Mouse (Mus musculus): ENCODE measurements at regions not wholly inside any gene's neighbourhood (a gene's known extent, or its start where the extent isn't known, plus 50 kb on each side); places are given as distances from the start of the nearest gene placed in this dataset.
"Not testable (repeated sequence)": the region's sequence is repeated elsewhere in the genome, so short reads cannot be mapped to it uniquely, and the experiment has no call there.

DNA sequence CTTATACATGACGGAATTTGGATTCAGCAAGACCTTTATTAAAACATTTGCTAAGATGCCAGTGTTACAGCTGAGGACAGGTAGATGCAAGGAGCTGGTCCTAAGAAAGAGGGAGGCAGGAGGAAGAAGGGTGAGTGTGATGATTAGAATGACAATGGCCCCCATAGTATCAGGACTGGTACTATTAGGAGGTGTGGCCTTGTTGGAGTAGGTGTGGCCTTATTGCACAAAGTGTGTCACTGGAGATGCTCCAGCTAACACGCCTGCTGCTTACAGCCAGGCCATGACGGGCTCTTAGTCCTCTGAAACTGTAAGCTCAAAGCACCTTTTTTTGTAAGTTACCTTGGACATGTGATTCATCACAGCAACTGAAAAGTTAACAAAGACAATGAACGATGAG is 82.0 kb downstream of the Rassf10 start:
- Histone ChIP-seq H3K27ac (ENCODE audit: low read length) (no peak overlapping the region), H3K36me3 (ENCODE audit: control insufficient read depth, insufficient read depth, low read length) (no peaks in the 10 kb centered on the region), H3K4me1 (ENCODE audit: control insufficient read depth, insufficient read depth, low read length) (no peaks in the 10 kb centered on the region; the same call in 1 of the 2 replicates), H3K9me3 (ENCODE audit: control insufficient read depth, low read depth, low read length) (no peaks in the 10 kb centered on the region), H3K4me3 (ENCODE audit: low read depth, low read length) (no peak overlapping the region), H3K27me3 (ENCODE audit: control insufficient read depth, insufficient read depth, low read length) (no peaks in the 10 kb centered on the region), H3K9ac (replicated peaks; ENCODE audit: low read depth, low read length) (no peak overlapping the region), H3K4me2 (replicated peaks; ENCODE audit: low read depth, low read length) (no peak overlapping the region)
- no peak for ATAC-seq (ENCODE audit: insufficient number of reproducible peaks, insufficient read depth, low FRiP score, low read depth)
- WGBS, result 85% methylated on average over 4 of the region's 4 CpGs

DNA sequence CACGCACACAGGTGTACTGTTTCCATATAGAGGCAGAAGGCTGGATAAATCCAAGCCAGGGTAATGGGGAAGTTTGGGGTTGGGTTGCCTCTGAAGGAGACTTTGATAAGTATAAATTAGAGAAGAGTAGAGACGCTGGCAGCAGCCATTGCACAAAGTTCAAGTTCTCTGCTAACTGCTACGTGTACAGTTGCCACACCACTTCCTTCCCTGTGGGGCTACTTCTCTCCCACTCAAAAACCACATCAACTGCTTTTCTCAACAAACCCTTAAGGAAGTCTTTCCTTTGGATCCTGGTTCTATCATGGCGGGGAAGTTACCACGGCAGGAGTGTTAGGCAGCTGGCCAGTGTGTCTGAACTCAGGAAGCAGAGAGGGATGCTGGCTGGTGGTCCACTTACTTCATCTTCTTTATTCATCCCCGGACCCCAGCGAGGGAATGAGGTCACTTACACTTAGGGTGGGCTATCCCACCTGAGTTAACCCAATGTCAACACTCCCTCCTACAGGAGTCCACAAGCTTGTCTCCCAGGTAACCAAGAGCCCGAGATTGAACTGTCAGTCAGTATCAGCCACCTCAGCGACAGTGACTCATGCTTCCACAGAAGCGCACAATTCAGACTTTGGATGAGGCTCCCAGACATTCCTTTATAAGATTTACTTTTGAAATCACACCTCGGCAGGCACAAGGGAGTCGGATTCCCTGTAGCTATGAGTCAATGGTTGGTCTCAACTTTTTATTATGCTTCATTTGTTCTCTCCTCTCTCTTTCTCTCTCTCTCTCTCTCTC is 84.3 kb downstream of the Rassf10 start:
- Histone ChIP-seq H3K9me3 (ENCODE audit: control insufficient read depth, low read depth, low read length) (no peaks in the 10 kb centered on the region), H3K4me3 (ENCODE audit: low read depth, low read length) (no peak overlapping the region), H3K4me1 (ENCODE audit: control insufficient read depth, insufficient read depth, low read length) (no peaks in the 10 kb centered on the region; the same call in 1 of the 2 replicates), H3K4me2 (replicated peaks; ENCODE audit: low read depth, low read length) (no peak overlapping the region), H3K36me3 (ENCODE audit: control insufficient read depth, insufficient read depth, low read length) (no peaks in the 10 kb centered on the region), H3K27me3 (ENCODE audit: control insufficient read depth, insufficient read depth, low read length) (no peaks in the 10 kb centered on the region), H3K27ac (ENCODE audit: low read length) (no peak overlapping the region), H3K9ac (replicated peaks; ENCODE audit: low read depth, low read length) (no peak overlapping the region)
- 66% methylated on average over 12 of the region's 12 CpGs for WGBS
- ATAC-seq (ENCODE audit: insufficient number of reproducible peaks, insufficient read depth, low FRiP score, low read depth), result no peak

DNA sequence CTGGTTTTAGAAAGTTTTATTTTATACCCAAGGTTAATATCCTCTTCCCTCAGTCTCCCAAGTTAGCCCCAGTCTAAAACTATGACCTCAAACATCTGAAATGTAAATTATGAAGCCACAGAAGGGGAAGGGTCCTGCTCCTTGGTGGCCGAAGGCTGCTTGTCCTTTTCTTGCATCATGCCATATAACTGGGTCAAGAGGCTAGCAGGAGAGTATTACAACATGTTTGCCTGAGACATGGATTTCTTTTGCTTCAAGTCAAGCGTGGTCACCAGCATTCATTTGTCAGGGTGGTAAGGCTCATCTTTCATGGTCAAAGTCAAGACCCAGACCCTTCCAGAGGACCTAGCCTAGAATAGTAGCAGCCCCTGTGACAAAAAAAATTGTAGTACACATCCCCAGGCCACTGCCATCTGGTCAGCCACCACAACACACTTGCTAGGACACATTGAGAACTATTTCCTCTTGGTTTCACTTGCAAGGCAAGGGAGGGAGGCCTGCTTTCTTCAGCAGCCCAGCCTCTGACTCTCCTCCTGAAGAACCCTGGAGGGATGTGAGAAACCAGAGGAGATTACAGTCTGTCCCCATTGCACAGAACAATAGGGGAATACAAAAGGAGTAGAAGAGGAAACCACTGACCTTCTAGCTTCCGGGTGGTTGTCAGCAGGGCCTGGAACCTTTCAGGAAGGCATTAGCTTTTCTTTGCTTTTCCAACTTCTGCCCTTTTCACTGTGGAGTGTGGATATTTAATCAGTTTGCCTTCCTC is 85.3 kb downstream of the Rassf10 start:
- Histone ChIP-seq H3K9me3 (ENCODE audit: control insufficient read depth, low read depth, low read length) (no peaks in the 10 kb centered on the region), H3K4me1 (ENCODE audit: control insufficient read depth, insufficient read depth, low read length) (no peaks in the 10 kb centered on the region), H3K4me2 (replicated peaks; ENCODE audit: low read depth, low read length) (no peak overlapping the region), H3K4me3 (ENCODE audit: low read depth, low read length) (no peak overlapping the region), H3K27me3 (ENCODE audit: control insufficient read depth, insufficient read depth, low read length) (no peaks in the 10 kb centered on the region), H3K27ac (ENCODE audit: low read length) (no peak overlapping the region), H3K36me3 (ENCODE audit: control insufficient read depth, insufficient read depth, low read length) (no peaks in the 10 kb centered on the region), H3K9ac (replicated peaks; ENCODE audit: low read depth, low read length) (no peak overlapping the region)
- no peak for ATAC-seq (ENCODE audit: insufficient number of reproducible peaks, insufficient read depth, low FRiP score, low read depth)
- 73% methylated on average over 3 of the region's 3 CpGs for WGBS

DNA sequence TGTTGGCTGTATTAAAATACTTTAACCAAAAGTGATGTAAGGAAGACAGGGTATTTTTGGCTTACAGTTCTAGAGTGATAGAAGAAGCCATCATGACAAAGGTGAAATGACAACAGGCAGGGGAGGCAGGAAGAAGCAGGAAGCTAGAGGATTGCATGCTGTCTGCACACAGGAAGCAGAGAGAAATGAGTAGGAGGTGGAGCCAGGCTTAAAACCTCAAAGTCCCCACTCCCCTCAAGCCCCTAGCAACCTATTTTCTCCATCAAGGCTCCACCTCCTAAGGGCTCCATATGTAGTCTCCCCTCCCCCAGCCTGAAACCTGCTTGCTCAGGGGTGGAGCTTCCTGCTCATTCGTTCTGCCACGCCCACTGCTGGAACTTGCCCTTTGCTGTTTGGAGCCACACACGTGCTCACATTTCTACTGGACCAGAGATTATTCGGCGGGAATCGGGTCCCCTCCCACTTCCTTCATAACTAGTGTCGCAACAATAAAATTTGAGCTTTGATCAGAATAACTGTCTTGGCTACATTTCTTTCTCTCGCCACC is 91.9 kb downstream of the Rassf10 start:
- not testable (repeated sequence) for H3K27ac ChIP-seq (ENCODE audit: low read length); H3K36me3 ChIP-seq (ENCODE audit: control insufficient read depth, insufficient read depth, low read length); H3K27me3 ChIP-seq (ENCODE audit: control insufficient read depth, insufficient read depth, low read length); H3K4me1 ChIP-seq (ENCODE audit: control insufficient read depth, insufficient read depth, low read length); H3K9ac ChIP-seq (replicated peaks; ENCODE audit: low read depth, low read length); H3K4me2 ChIP-seq (replicated peaks; ENCODE audit: low read depth, low read length); ATAC-seq (ENCODE audit: insufficient number of reproducible peaks, insufficient read depth, low FRiP score, low read depth); H3K9me3 ChIP-seq (ENCODE audit: control insufficient read depth, low read depth, low read length); H3K4me3 ChIP-seq (ENCODE audit: low read depth, low read length)
- WGBS, result 58% methylated on average over 7 of the region's 8 CpGs

DNA sequence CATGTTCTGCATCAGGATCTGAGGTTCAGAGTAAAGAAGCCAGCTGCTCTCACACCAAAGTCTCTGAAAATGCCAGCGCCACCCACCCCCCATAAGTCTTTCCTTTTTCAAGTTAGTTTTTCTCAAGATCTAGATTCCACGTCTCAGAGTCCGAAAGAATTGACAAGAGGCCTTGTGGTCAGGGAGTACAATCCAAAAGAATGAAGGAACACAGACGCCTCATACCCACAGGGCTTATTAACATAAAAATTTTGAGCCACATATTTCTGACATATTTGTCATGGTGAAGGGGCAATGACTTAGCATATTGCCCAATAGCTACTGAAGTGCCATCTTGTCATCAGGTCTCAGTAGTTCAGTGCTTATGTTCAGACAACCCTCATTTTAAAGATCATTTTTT is 92.6 kb downstream of the Rassf10 start:
- no peaks in the 10 kb centered on the region for H3K36me3 ChIP-seq (ENCODE audit: control insufficient read depth, insufficient read depth, low read length)
- WGBS, result 89% methylated on average over 4 of the region's 4 CpGs
- ATAC-seq (ENCODE audit: insufficient number of reproducible peaks, insufficient read depth, low FRiP score, low read depth), result no peak
- H3K27ac ChIP-seq (ENCODE audit: low read length), result no peak overlapping the region
- H3K9ac ChIP-seq (replicated peaks; ENCODE audit: low read depth, low read length), result no peak overlapping the region
- no peaks in the 10 kb centered on the region for H3K4me1 ChIP-seq (ENCODE audit: control insufficient read depth, insufficient read depth, low read length)
- H3K27me3 ChIP-seq (ENCODE audit: control insufficient read depth, insufficient read depth, low read length), result no peaks in the 10 kb centered on the region
- H3K4me3 ChIP-seq (ENCODE audit: low read depth, low read length), result no peak overlapping the region
- H3K9me3 ChIP-seq (ENCODE audit: control insufficient read depth, low read depth, low read length), result no peaks in the 10 kb centered on the region
- H3K4me2 ChIP-seq (replicated peaks; ENCODE audit: low read depth, low read length), result no peak overlapping the region

DNA sequence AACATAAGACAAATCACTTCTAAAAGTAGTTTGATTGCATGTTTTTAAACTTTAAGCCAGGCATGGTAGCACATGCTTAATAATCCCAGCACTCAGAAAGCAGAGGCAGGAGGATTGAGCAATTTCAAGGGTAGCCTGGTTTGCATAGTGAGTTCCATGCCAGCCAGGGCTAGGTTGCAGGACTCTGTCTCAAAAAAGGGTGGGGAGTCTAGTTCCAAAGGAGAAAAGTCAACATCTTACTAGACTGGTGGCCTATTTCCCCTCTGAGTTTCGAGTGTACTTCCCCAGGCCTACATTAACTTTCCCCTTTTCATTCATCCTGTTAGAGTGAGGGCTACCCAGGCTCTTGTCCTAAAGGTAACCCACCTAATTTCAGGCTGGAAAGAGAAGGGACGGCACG is 93.8 kb downstream of the Rassf10 start:
- no peak for ATAC-seq (ENCODE audit: insufficient number of reproducible peaks, insufficient read depth, low FRiP score, low read depth)
- H3K36me3 ChIP-seq (ENCODE audit: control insufficient read depth, insufficient read depth, low read length), result no peaks in the 10 kb centered on the region
- H3K4me3 ChIP-seq (ENCODE audit: low read depth, low read length), result no peak overlapping the region
- no peaks in the 10 kb centered on the region for H3K27me3 ChIP-seq (ENCODE audit: control insufficient read depth, insufficient read depth, low read length)
- no peak overlapping the region for H3K9ac ChIP-seq (replicated peaks; ENCODE audit: low read depth, low read length)
- WGBS, result 78% methylated on average over 3 of the region's 3 CpGs
- no peak overlapping the region for H3K4me2 ChIP-seq (replicated peaks; ENCODE audit: low read depth, low read length)
- no peaks in the 10 kb centered on the region for H3K4me1 ChIP-seq (ENCODE audit: control insufficient read depth, insufficient read depth, low read length)
- H3K27ac ChIP-seq (ENCODE audit: low read length), result peak overlapping the region; percentile 71
- H3K9me3 ChIP-seq (ENCODE audit: control insufficient read depth, low read depth, low read length), result no peaks in the 10 kb centered on the region

DNA sequence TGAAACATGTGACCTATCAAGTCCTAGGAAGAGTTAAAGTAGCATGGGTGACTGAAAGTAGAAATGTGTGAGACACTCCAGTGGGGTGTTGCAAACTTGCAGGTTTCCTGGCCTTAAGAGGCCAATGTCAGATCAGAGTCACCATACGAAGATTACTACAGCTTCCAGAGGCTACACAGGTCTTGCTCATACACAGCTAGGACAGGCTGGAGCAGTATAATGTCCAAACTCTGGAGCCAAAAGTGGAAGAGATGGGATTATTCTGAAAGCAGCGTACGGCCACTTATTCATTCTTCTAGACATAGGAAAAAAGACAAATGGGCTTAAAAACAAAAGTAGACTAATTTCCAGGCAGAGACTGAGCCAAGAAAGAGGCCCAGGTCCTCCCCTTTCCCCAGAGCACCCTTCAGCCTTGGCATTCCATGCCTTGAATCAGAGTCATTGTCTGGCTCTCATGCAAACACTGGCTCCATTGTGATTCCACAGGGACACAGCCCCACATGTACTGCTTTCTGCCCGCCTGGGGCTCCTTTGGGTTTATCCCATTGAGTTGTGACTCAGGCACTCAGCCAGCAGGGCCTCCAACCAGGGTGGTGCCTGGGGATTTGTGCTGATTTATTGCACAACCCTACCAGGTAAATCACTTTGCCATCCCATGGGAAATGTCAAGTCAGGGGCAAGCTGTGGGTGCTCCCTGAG is 94.5 kb downstream of the Rassf10 start:
- Histone ChIP-seq H3K27ac (ENCODE audit: low read length) (peak overlapping the region; percentile 71), H3K4me1 (ENCODE audit: control insufficient read depth, insufficient read depth, low read length) (no peaks in the 10 kb centered on the region), H3K36me3 (ENCODE audit: control insufficient read depth, insufficient read depth, low read length) (no peaks in the 10 kb centered on the region), H3K4me2 (replicated peaks; ENCODE audit: low read depth, low read length) (no peak overlapping the region), H3K4me3 (ENCODE audit: low read depth, low read length) (no peak overlapping the region), H3K27me3 (ENCODE audit: control insufficient read depth, insufficient read depth, low read length) (no peaks in the 10 kb centered on the region), H3K9me3 (ENCODE audit: control insufficient read depth, low read depth, low read length) (no peaks in the 10 kb centered on the region), H3K9ac (replicated peaks; ENCODE audit: low read depth, low read length) (no peak overlapping the region)
- peak; percentile 77 for ATAC-seq (ENCODE audit: insufficient number of reproducible peaks, insufficient read depth, low FRiP score, low read depth)
- WGBS, result 44% methylated on average over 4 of the region's 4 CpGs

DNA sequence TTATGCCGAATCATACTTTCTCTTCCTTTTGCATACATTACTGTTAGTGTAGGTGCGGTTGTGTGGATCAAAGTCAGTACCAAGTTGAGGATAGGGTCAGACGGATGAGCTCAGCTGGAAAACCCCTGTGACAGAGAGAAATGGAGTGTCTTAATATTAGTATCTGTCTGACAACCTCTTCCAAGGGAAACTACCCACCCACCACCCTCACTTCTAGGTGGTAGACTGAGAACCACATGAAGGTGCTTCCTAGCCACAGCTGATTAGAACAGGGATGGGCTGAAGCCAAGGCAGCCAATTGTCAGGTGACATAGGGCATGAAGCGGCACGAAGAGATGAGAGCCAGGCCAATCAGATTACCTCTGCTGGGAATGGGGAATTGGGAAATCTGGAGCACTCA is 95.7 kb downstream of the Rassf10 start:
- H3K4me1 ChIP-seq (ENCODE audit: control insufficient read depth, insufficient read depth, low read length), result no peaks in the 10 kb centered on the region
- H3K9ac ChIP-seq (replicated peaks; ENCODE audit: low read depth, low read length), result no peak overlapping the region
- WGBS, result 91% methylated on average over 5 of the region's 5 CpGs
- H3K36me3 ChIP-seq (ENCODE audit: control insufficient read depth, insufficient read depth, low read length), result no peaks in the 10 kb centered on the region
- no peak overlapping the region; the same call in 1 of the 2 replicates for H3K27ac ChIP-seq (ENCODE audit: low read length)
- no peaks in the 10 kb centered on the region for H3K27me3 ChIP-seq (ENCODE audit: control insufficient read depth, insufficient read depth, low read length)
- H3K4me3 ChIP-seq (ENCODE audit: low read depth, low read length), result no peak overlapping the region
- H3K4me2 ChIP-seq (replicated peaks; ENCODE audit: low read depth, low read length), result no peak overlapping the region
- H3K9me3 ChIP-seq (ENCODE audit: control insufficient read depth, low read depth, low read length), result no peaks in the 10 kb centered on the region
- no peak for ATAC-seq (ENCODE audit: insufficient number of reproducible peaks, insufficient read depth, low FRiP score, low read depth)

All from stomach, embryonic 14.5 days (tissue).